Mouse (Mus musculus) urinary bladder, postnatal 36 days (tissue): ENCODE measurements at regions not wholly inside any gene's neighbourhood (a gene's known extent, or its start where the extent isn't known, plus 50 kb on each side); places are given as distances from the start of the nearest gene placed in this dataset.

Experiments
- DNase-seq, 2 experiments: peaks; one replicate each; pipeline ENCODE4 v3.0.0; 2022; ENCODE audit warnings: low spot score in 2 of 2, mixed read lengths in 1 of 2

- no peak for DNase-seq
Observed at GRCm38 (mm10) chr6:133904501-133904900, 50.9 kb upstream of the Kap start.

GRCm38 (mm10) chr6:133934667-133935066 is 81.1 kb upstream of the Kap start:
- DNase-seq = no peak

GRCm38 (mm10) chr6:133935671-133936070 is 82.1 kb upstream of the Kap start:
- no peak for DNase-seq

GRCm38 (mm10) chr6:133959902-133960634 is 75.4 kb upstream of the Etv6 start:
- DNase-seq = no peak

- DNase-seq = peak; percentile 55 to 73
Observed at GRCm38 (mm10) chr6:133960713-133961112, 74.8 kb upstream of the Etv6 start.

GRCm38 (mm10) chr6:133962641-133963040 is 72.9 kb upstream of the Etv6 start:
- no peak for DNase-seq

- no peak for DNase-seq
Observed at GRCm38 (mm10) chr6:133963264-133963663, 72.2 kb upstream of the Etv6 start.

GRCm38 (mm10) chr6:133967286-133967685 is 68.2 kb upstream of the Etv6 start:
- DNase-seq = no peak

- DNase-seq = no peak
Observed at GRCm38 (mm10) chr6:133972054-133972705, 63.3 kb upstream of the Etv6 start.

- no peak for DNase-seq
Observed at GRCm38 (mm10) chr6:133973205-133973838, 62.2 kb upstream of the Etv6 start.

GRCm38 (mm10) chr6:133975951-133976350 is 59.5 kb upstream of the Etv6 start:
- DNase-seq = no peak

- no peak for DNase-seq
Observed at GRCm38 (mm10) chr6:133976854-133977253, 58.6 kb upstream of the Etv6 start.

- no peak for DNase-seq
Observed at GRCm38 (mm10) chr6:133983804-133984514, 51.5 kb upstream of the Etv6 start.

GRCm38 (mm10) chr6:133984666-133985355 is 50.7 kb upstream of the Etv6 start:
- DNase-seq = no peak
